Comparison of ENCODE assay signal across 18 mouse cellular contexts in genomic region chr10:26544796-26545195, GRCm38 (mm10).
DNase-seq lines count a peak whose midpoint lies in the region; ATAC-seq and TF ChIP-seq lines count a peak whose summit lies in the region.
"Had no signal": no experiment of that assay in that cellular context is flagged by ENCODE, and none has a peak within 500 bp of the region (broad histone marks: within the 10 kb centered on the region; RNA-seq: fewer than 3 reads in every experiment).

No protein-coding gene starts in this region.

- H3K27me3 ChIP-seq in C2C12 (ENCODE audit: control insufficient read depth, insufficient read depth, insufficient read length) (no peaks in the 10 kb centered on the region), myocyte (ENCODE audit: control insufficient read depth, insufficient read depth, insufficient read length) (no peaks in the 10 kb centered on the region)
- no peaks in the 10 kb centered on the region for H3K27me3 ChIP-seq in midbrain, embryonic 14.5 days (ENCODE audit: control insufficient read depth, insufficient read depth, low read length)
- H3K27me3 ChIP-seq: forebrain, embryonic 13.5 days; hindbrain, embryonic 13.5 days; intestine, embryonic 15.5 days; limb, embryonic 13.5 days; liver, embryonic 13.5 days had no signal

- no peak overlapping the region for H3K4me3 ChIP-seq in C2C12 (ENCODE audit: insufficient read depth, poor library complexity, severe bottlenecking)
- H3K4me3 ChIP-seq in myocyte: no peak overlapping the region
- no peak overlapping the region for H3K4me3 ChIP-seq in midbrain, embryonic 14.5 days (replicated peaks; ENCODE audit: low read depth, low read length)
- H3K4me3 ChIP-seq: forebrain, embryonic 13.5 days; hindbrain, embryonic 13.5 days; intestine, embryonic 15.5 days; limb, embryonic 13.5 days; liver, embryonic 13.5 days; midbrain, embryonic 10.5 days had no signal

- no peaks in the 10 kb centered on the region for H3K79me3 ChIP-seq in C2C12 (ENCODE audit: low read depth)

- intact Hi-C loops in heart, postnatal 25 days (cut with DNase I): no loop called here

- H3K4me2 ChIP-seq in myocyte (ENCODE audit: low read depth): no peak overlapping the region
- H3K4me2 ChIP-seq in midbrain, embryonic 14.5 days (ENCODE audit: low read length): no peak overlapping the region
- H3K4me2 ChIP-seq: forebrain, embryonic 13.5 days; hindbrain, embryonic 13.5 days; intestine, embryonic 15.5 days; limb, embryonic 13.5 days; liver, embryonic 13.5 days; lung, embryonic 14.5 days had no signal

- DNase-seq in Muller cell, postnatal 12 days (ENCODE audit: inconsistent ontology term): peak; percentile 88
- DNase-seq in adrenal gland, postnatal 10 days: peak; percentile 5
- no peak for DNase-seq in layer of hippocampus, adult 9-10 months (ENCODE audit: low spot score)
- DNase-seq in heart, postnatal 25 days (ENCODE audit: low spot score): no peak
- DNase-seq in midbrain, embryonic 14.5 days: no peak
- DNase-seq: cerebellum, adult 8-10 months; gastrocnemius, postnatal 25 days; liver, embryonic 13.5 days; lung, embryonic 14.5 days; lung, postnatal 4 days; retina, postnatal 1 day had no signal

- no peak for ATAC-seq in midbrain, embryonic 14.5 days (ENCODE audit: low FRiP score, low TSS enrichment)
- ATAC-seq: forebrain, embryonic 13.5 days; intestine, embryonic 15.5 days had no signal

- H3K27ac ChIP-seq in midbrain, embryonic 14.5 days (replicated peaks; ENCODE audit: low read depth, low read length): no peak overlapping the region
- H3K27ac ChIP-seq: forebrain, embryonic 13.5 days; hindbrain, embryonic 13.5 days; intestine, embryonic 15.5 days; limb, embryonic 13.5 days; liver, embryonic 13.5 days; midbrain, embryonic 10.5 days had no signal

- no peaks in the 10 kb centered on the region for H3K79me2 ChIP-seq in C2C12 (ENCODE audit: control insufficient read depth, insufficient read depth)
- H3K79me2 ChIP-seq in myocyte (ENCODE audit: control insufficient read depth, insufficient read depth): no peaks in the 10 kb centered on the region

- no peak overlapping the region for H3K9ac ChIP-seq in midbrain, embryonic 14.5 days (replicated peaks; ENCODE audit: low read length)
- H3K9ac ChIP-seq: forebrain, embryonic 13.5 days; hindbrain, embryonic 13.5 days; intestine, embryonic 15.5 days; limb, embryonic 13.5 days; liver, embryonic 13.5 days; lung, embryonic 14.5 days had no signal

- no peaks in the 10 kb centered on the region for H3K9me3 ChIP-seq in midbrain, embryonic 14.5 days (ENCODE audit: control insufficient read depth, low read length)
- H3K9me3 ChIP-seq: forebrain, embryonic 13.5 days; hindbrain, embryonic 13.5 days; intestine, embryonic 15.5 days; limb, embryonic 13.5 days; liver, embryonic 13.5 days; midbrain, embryonic 10.5 days had no signal

- no peak for TF ChIP-seq CTCF in C2C12 (IDR thresholded peaks at IDR 0.05; ENCODE audit: control insufficient read depth, insufficient read depth, insufficient read length)

- H3K36me3 ChIP-seq in C2C12 (ENCODE audit: control insufficient read depth, insufficient read depth) (no peaks in the 10 kb centered on the region), myocyte (ENCODE audit: control insufficient read depth, insufficient read depth) (no peaks in the 10 kb centered on the region)
- no peaks in the 10 kb centered on the region for H3K36me3 ChIP-seq in midbrain, embryonic 14.5 days (ENCODE audit: control insufficient read depth, insufficient read depth, low read length)
- H3K36me3 ChIP-seq: hindbrain, embryonic 13.5 days; intestine, embryonic 15.5 days; limb, embryonic 13.5 days; liver, embryonic 13.5 days; midbrain, embryonic 10.5 days had no signal

- 80% methylated on average over 1 of the region's 1 CpGs for WGBS in midbrain, embryonic 14.5 days

- TF ChIP-seq POLR2A in myocyte (IDR thresholded peaks at IDR 0.05; ENCODE audit: insufficient read length, low read depth): no peak

- H3ac ChIP-seq in C2C12 (ENCODE audit: control insufficient read depth, insufficient read length, low read depth) (no peak overlapping the region), myocyte (ENCODE audit: control insufficient read depth, insufficient read length) (no peak overlapping the region)

- no peaks in the 10 kb centered on the region for H3K4me1 ChIP-seq in midbrain, embryonic 14.5 days (ENCODE audit: control insufficient read depth, insufficient read depth, low read length)
- H3K4me1 ChIP-seq: forebrain, embryonic 13.5 days; hindbrain, embryonic 13.5 days; intestine, embryonic 15.5 days; limb, embryonic 13.5 days; liver, embryonic 13.5 days; midbrain, embryonic 10.5 days had no signal

TF ChIP-seq in C2C12, 6 proteins besides CTCF, POLR2A, EP300 and RAD21:
- TF ChIP-seq USF1 (IDR thresholded peaks at IDR 0.05; ENCODE audit: low read depth): peak; percentile 74
- TF ChIP-seq MAX (IDR thresholded peaks at IDR 0.05): no peak
- TF ChIP-seq CEBPB (IDR thresholded peaks at IDR 0.05; ENCODE audit: low read depth): no peak
- no peak for TF ChIP-seq MYOG (IDR thresholded peaks at IDR 0.05; ENCODE audit: control insufficient read depth, extremely low read depth, insufficient read length)
- TF ChIP-seq FOSL1 (IDR thresholded peaks at IDR 0.05; ENCODE audit: insufficient read depth, low read length, poor library complexity, severe bottlenecking): peak; percentile 89
- TF ChIP-seq MYOD1 (IDR thresholded peaks at IDR 0.05; ENCODE audit: control insufficient read depth, insufficient read length, low read depth): no peak

TF ChIP-seq in myocyte, 11 proteins besides CTCF, POLR2A, EP300 and RAD21:
- TF ChIP-seq CEBPB (IDR thresholded peaks at IDR 0.05; ENCODE audit: insufficient read depth, poor library complexity, severe bottlenecking) (no peak), USF1 (IDR thresholded peaks at IDR 0.05; ENCODE audit: low read depth) (peak; percentile 31)

Comparison
In these comparisons a context has a peak if more than half of its experiments do, and no peak if none do; other contexts are left out.
1. DNase-seq: peak in Muller cell, postnatal 12 days (single experiment) and adrenal gland, postnatal 10 days (single experiment); none in layer of hippocampus, adult 9-10 months (single experiment), heart, postnatal 25 days (single experiment) and midbrain, embryonic 14.5 days (single experiment).